Mouse (Mus musculus) intestine, embryonic 14.5 days (tissue): ENCODE results near the gene Cmtm7. TPM values are rescaled to one million over a fixed set of nuclear protein-coding genes. Genes with fewer than 3 reads are reported as not detected.

Source experiments
- ATAC-seq: fragments of 200-750 bp; cut with Nextera tagmentation; replicated peaks from 2 replicates; pipeline ENCODE4 v1.8.0; 2017; ENCODE audit warnings: low read depth, moderate number of reproducible peaks, moderate TSS enrichment, moderate library complexity; ENCODE audit not compliant: low FRiP score, low TSS enrichment
- DNase-seq: peaks from one replicate; pipeline ENCODE4 v3.0.0-alpha.2; 2018; ENCODE audit warnings: low spot score
- H3K27ac ChIP-seq: fragments of 300-500 bp; sonication (generic); 2 replicates; pipeline ENCODE4 v1.5.1; 2014; ENCODE audit warnings: low read depth, mild to moderate bottlenecking, control low read depth
- H3K27me3 ChIP-seq: fragments of 300-500 bp; sonication (generic); replicated peaks from 2 replicates; pipeline ENCODE4 v1.6.1; 2014; ENCODE audit warnings: low read length, control low read depth; ENCODE audit not compliant: control insufficient read depth, insufficient read depth
- H3K36me3 ChIP-seq: fragments of 300-500 bp; sonication (generic); 2 replicates; pipeline ENCODE4 v1.6.1; 2014; ENCODE audit warnings: low read length, control low read depth; ENCODE audit not compliant: control insufficient read depth, insufficient read depth
- H3K4me1 ChIP-seq: fragments of 300-500 bp; sonication (generic); replicated peaks from 2 replicates; pipeline ENCODE4 v1.6.1; 2014; ENCODE audit warnings: low read length, control low read depth, mixed read lengths; ENCODE audit not compliant: control insufficient read depth, insufficient read depth
- H3K4me2 ChIP-seq: fragments of 300-500 bp; sonication (generic); 2 replicates; pipeline ENCODE4 v1.6.1; 2014; ENCODE audit warnings: low read length
- H3K4me3 ChIP-seq: fragments of 300-500 bp; sonication (generic); 2 replicates; pipeline ENCODE4 v1.5.1; 2014; ENCODE audit warnings: low read depth, low read length, control low read depth, mixed read lengths
- H3K9ac ChIP-seq: fragments of 300-500 bp; sonication (generic); 2 replicates; pipeline ENCODE4 v1.6.1; 2014; ENCODE audit warnings: mild to moderate bottlenecking, low read length
- H3K9me3 ChIP-seq: fragments of 300-500 bp; sonication (generic); 2 replicates; pipeline ENCODE4 v1.6.1; 2016; ENCODE audit warnings: low read length, control low read depth; ENCODE audit not compliant: control insufficient read depth
- WGBS: fragments of 180-500 bp; shearing (Covaris S2); extraction: QIAGEN DNeasy Blood & Tissue Kit; methylation state at CpG from one replicate; pipeline ENCODE4 v1.1.7; 2014; 5-methylcytosine and 5-hydroxymethylcytosine counted together
- polyA plus RNA-seq: library from polyadenylated mRNA; unstranded; fragments of >200 nt; fragmentation: Nextera tagmentation; extraction: Ambion mirVana; gene quantifications from 2 replicates; pipeline ENCODE4 v1.2.1, GENCODE M21; 2014

Gene Cmtm7
- polyA plus RNA-seq, 1 experiment from 2014 or later, result 96.5 TPM

DNA sequence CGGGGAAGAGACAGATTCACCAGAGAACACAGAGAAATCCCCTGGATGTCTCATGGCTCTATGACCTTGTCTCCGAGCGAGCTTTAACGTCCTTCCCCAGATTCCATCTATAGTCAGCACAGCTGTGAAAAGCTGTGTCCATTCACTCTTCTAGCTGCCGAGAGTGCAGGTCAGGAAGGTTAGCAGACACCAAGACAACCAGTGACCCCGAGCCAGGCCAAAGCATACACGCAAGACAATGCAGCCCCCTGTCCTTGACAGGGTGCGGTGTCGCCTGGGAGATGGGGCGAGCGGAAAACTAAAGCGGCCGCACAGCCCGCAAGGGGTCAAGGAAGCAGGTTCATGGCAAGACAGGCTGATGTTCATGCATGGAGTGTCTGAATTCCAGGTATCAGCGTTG is 19.6 kb upstream of the Cmtm7 start:
- Histone ChIP-seq H3K9me3 (no peaks in the 10 kb centered on the region), H3K27me3 (no peaks in the 10 kb centered on the region), H3K4me2 (no peak overlapping the region), H3K27ac (no peak overlapping the region), H3K36me3 (no peaks in the 10 kb centered on the region), H3K9ac (no peak overlapping the region), H3K4me3 (no peak overlapping the region), H3K4me1 (peaks cover 16% of the 10 kb centered on the region)
- 46% methylated on average over 15 of the region's 15 CpGs for WGBS
- no peak for DNase-seq
- no peak for ATAC-seq

- Histone ChIP-seq H3K4me2 (no peak overlapping the region), H3K27me3 (no peaks in the 10 kb centered on the region), H3K9ac (no peak overlapping the region), H3K36me3 (no peaks in the 10 kb centered on the region), H3K27ac (no peak overlapping the region), H3K4me1 (peaks cover 8% of the 10 kb centered on the region), H3K9me3 (no peaks in the 10 kb centered on the region), H3K4me3 (no peak overlapping the region)
- WGBS, result 46% methylated on average over 10 of the region's 10 CpGs
- no peak for DNase-seq
- ATAC-seq, result no peak
These were observed 17.9 kb upstream of the Cmtm7 start for GRCm38 (mm10) chr9:114799498-114800107.

GRCm38 (mm10) chr9:114798845-114799244 is 17.2 kb upstream of the Cmtm7 start:
- Histone ChIP-seq H3K9me3 (no peaks in the 10 kb centered on the region), H3K27ac (no peak overlapping the region), H3K4me2 (no peak overlapping the region), H3K27me3 (no peaks in the 10 kb centered on the region), H3K4me1 (peaks cover 8% of the 10 kb centered on the region), H3K9ac (no peak overlapping the region), H3K4me3 (no peak overlapping the region), H3K36me3 (no peaks in the 10 kb centered on the region)
- ATAC-seq (no peak), DNase-seq (no peak)
- 24% methylated on average over 6 of the region's 6 CpGs for WGBS

- Histone ChIP-seq H3K36me3 (no peaks in the 10 kb centered on the region), H3K4me3 (no peak overlapping the region), H3K4me1 (peaks cover 8% of the 10 kb centered on the region), H3K27me3 (no peaks in the 10 kb centered on the region), H3K27ac (no peak overlapping the region), H3K4me2 (no peak overlapping the region), H3K9me3 (no peaks in the 10 kb centered on the region), H3K9ac (no peak overlapping the region)
- 54% methylated on average over 11 of the region's 11 CpGs for WGBS
- ATAC-seq (peak; percentile 79), DNase-seq (peak; percentile 92)
These were observed 15.8 kb upstream of the Cmtm7 start for GRCm38 (mm10) chr9:114797329-114798004.

- Histone ChIP-seq H3K27ac (no peak overlapping the region), H3K4me3 (no peak overlapping the region), H3K9ac (no peak overlapping the region), H3K36me3 (no peaks in the 10 kb centered on the region), H3K4me1 (peaks cover 8% of the 10 kb centered on the region), H3K4me2 (no peak overlapping the region), H3K9me3 (no peaks in the 10 kb centered on the region), H3K27me3 (no peaks in the 10 kb centered on the region)
- DNase-seq (no peak), ATAC-seq (no peak)
- 36% methylated on average over 10 of the region's 11 CpGs for WGBS
These were observed 14.9 kb upstream of the Cmtm7 start for GRCm38 (mm10) chr9:114796473-114797050.

- Histone ChIP-seq H3K36me3 (no peaks in the 10 kb centered on the region), H3K4me3 (no peak overlapping the region), H3K27ac (no peak overlapping the region), H3K4me2 (no peak overlapping the region), H3K9ac (no peak overlapping the region), H3K27me3 (no peaks in the 10 kb centered on the region), H3K4me1 (peaks cover 8% of the 10 kb centered on the region), H3K9me3 (no peaks in the 10 kb centered on the region)
- ATAC-seq (no peak), DNase-seq (no peak)
- 74% methylated on average over 4 of the region's 4 CpGs for WGBS
These were observed 12.8 kb upstream of the Cmtm7 start for GRCm38 (mm10) chr9:114794491-114794890.

DNA sequence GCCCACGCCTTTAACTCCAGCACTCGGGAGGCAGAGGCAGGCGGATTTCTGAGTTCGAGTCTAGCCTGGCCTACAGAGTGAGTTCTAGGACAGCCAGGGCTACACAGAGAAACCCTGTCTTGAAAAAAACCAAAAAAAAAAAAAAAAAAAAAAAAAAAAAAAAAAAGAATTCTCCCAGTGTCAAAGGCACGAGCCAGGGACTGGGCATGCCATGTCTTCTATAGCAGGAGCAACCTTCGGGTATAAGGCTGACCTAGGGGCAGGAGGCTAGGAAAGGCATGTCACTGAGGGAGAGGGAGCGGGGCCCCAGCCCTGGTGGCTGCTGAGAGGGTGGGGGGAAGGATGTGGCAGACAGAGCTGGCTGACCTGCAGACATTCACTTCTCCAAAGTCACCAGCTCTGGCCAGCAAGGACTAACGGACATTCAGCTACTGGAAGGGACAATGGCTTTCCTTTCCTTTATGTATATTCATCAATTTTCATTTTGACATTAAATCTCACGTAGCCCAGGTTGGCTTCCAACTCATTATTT is 12.2 kb upstream of the Cmtm7 start:
- WGBS, result 88% methylated on average over 9 of the region's 9 CpGs
- ATAC-seq, result no peak

DNA sequence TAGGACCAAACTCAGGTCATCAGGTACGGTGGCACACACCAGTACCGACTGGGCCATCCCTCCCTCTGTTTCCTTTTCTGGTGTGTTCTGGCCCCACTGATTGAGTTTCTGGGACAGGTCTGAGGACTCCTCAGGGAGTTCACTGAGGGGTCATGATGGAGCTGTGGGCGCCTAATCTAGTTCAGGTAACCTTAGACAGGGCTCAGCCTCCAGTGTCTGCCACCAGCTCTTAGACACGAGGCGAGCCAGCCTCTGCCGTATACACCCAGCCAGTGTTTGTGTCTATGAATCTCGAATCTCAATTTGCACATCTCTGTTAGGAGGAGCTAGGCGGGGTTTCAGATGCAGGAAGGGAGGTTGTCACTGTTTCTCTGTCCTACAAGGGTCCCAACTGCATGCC is 8.3 kb upstream of the Cmtm7 start:
- Histone ChIP-seq H3K4me3 (no peak overlapping the region), H3K27ac (no peak overlapping the region), H3K4me1 (peaks cover 7% of the 10 kb centered on the region), H3K9ac (no peak overlapping the region), H3K27me3 (no peaks in the 10 kb centered on the region), H3K36me3 (no peaks in the 10 kb centered on the region), H3K4me2 (no peak overlapping the region), H3K9me3 (no peaks in the 10 kb centered on the region)
- 83% methylated on average over 8 of the region's 8 CpGs for WGBS
- DNase-seq, result no peak
- no peak for ATAC-seq

More for the DNA sequence above, 12.2 kb upstream of the Cmtm7 start:
- DNase-seq, result no peak
- H3K27ac ChIP-seq, result no peak overlapping the region
- no peaks in the 10 kb centered on the region for H3K36me3 ChIP-seq
- no peaks in the 10 kb centered on the region for H3K9me3 ChIP-seq
- H3K9ac ChIP-seq, result no peak overlapping the region
- H3K4me2 ChIP-seq, result no peak overlapping the region
- H3K27me3 ChIP-seq, result no peaks in the 10 kb centered on the region
- peaks cover 8% of the 10 kb centered on the region for H3K4me1 ChIP-seq
- H3K4me3 ChIP-seq, result no peak overlapping the region
